Mouse (Mus musculus): Measurements from ENCODE around the gene Serp2.

GRCm38 (mm10) chr14:76594351-76594885, 37.7 kb upstream of the Serp2 start:
- TF ChIP-seq CTCF (IDR thresholded peaks at IDR 0.05; ENCODE audit: low read depth, low read length) (no peak), POLR2A (IDR thresholded peaks at IDR 0.05; ENCODE audit: insufficient read depth, low read length) (no peak), EP300 (IDR thresholded peaks at IDR 0.05; ENCODE audit: insufficient read depth, low read depth, low read length) (no peak)
